Mouse (Mus musculus) forebrain, embryonic 13.5 days (tissue): ENCODE data around the gene Prss42. TPM values are rescaled to one million over a fixed set of nuclear protein-coding genes. Genes with fewer than 3 reads are reported as not detected.

Source experiments
- ATAC-seq: fragments of 200-750 bp; cut with Nextera tagmentation; 2 replicates; pipeline ENCODE4 v1.8.0; 2017
- H3K27ac ChIP-seq: fragments of 300-500 bp; sonication (generic); 2 replicates; pipeline ENCODE4 v1.5.1; 2015; ENCODE audit warnings: inconsistent platforms, mild to moderate bottlenecking, moderate library complexity
- H3K27me3 ChIP-seq: fragments of 300-500 bp; sonication (generic); 2 replicates; pipeline ENCODE4 v1.6.1; 2015; ENCODE audit warnings: mild to moderate bottlenecking, inconsistent platforms
- H3K36me3 ChIP-seq: fragments of 300-500 bp; sonication (generic); 2 replicates; pipeline ENCODE4 v1.6.1; 2015; ENCODE audit warnings: mild to moderate bottlenecking, inconsistent platforms; ENCODE audit not compliant: poor library complexity, severe bottlenecking
- H3K4me1 ChIP-seq: fragments of 300-500 bp; sonication (generic); 2 replicates; pipeline ENCODE4 v1.6.1; 2015; ENCODE audit warnings: inconsistent platforms
- H3K4me2 ChIP-seq: fragments of 300-500 bp; sonication (generic); 2 replicates; pipeline ENCODE4 v1.6.1; 2015; ENCODE audit warnings: inconsistent platforms, mild to moderate bottlenecking, moderate library complexity
- H3K4me3 ChIP-seq: fragments of 300-500 bp; sonication (generic); 2 replicates; pipeline ENCODE4 v1.5.1; 2015; ENCODE audit warnings: mild to moderate bottlenecking, inconsistent platforms
- H3K9ac ChIP-seq: fragments of 300-500 bp; sonication (generic); 2 replicates; pipeline ENCODE4 v1.6.1; 2015; ENCODE audit warnings: mild to moderate bottlenecking, inconsistent platforms
- H3K9me3 ChIP-seq: fragments of 300-500 bp; sonication (generic); replicated peaks from 2 replicates; pipeline ENCODE4 v1.6.1; 2016; ENCODE audit warnings: inconsistent platforms
- WGBS: fragments of 180-500 bp; shearing (Covaris S2); methylation state at CpG from one replicate; pipeline ENCODE4 v1.1.7; 2015; 5-methylcytosine and 5-hydroxymethylcytosine counted together
- polyA plus RNA-seq: library from polyadenylated mRNA; unstranded; fragments of >200 nt; fragmentation: Nextera tagmentation; extraction: Ambion mirVana; gene quantifications from 2 replicates; pipeline ENCODE4 v1.2.1, GENCODE M21; 2015

The Prss42 gene
- polyA plus RNA-seq = not detected in 2 replicates

DNA sequence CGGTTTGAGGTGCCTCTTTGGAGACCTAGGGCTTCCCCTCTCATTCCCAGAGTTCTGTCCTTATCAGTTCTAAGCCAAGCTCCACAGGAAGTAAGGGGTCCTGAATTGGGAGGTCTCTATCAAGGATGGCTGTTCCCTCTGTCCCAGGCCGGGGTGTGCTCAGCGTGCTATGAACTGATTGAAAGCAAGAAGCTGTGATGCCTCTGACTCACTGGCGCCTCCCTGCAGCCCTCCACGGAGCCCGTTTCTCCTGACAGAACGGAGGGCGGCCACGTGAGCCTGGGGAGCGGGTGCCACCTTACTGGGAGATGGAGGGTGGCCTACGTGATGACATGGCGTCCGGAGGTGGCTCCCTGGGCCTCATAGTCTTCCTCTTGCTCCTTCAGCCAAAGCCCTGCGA, at the start of gene Prss42:
TSS of gene Prss42 (plus strand) at position 301 of the 400 bp plus-strand sequence.
- Histone ChIP-seq H3K4me1 (no peaks in the 10 kb centered on the region), H3K9ac (no peak within 1 kb of the TSS), H3K4me2 (no peak within 1 kb of the TSS), H3K36me3 (no peaks in the 10 kb centered on the region), H3K27ac (no peak within 1 kb of the TSS), H3K27me3 (no peaks in the 10 kb centered on the region), H3K4me3 (no peak within 1 kb of the TSS), H3K9me3 (no peaks in the 10 kb centered on the region)
- WGBS = 91% methylated on average over 14 of the region's 14 CpGs
- ATAC-seq = no peak

DNA sequence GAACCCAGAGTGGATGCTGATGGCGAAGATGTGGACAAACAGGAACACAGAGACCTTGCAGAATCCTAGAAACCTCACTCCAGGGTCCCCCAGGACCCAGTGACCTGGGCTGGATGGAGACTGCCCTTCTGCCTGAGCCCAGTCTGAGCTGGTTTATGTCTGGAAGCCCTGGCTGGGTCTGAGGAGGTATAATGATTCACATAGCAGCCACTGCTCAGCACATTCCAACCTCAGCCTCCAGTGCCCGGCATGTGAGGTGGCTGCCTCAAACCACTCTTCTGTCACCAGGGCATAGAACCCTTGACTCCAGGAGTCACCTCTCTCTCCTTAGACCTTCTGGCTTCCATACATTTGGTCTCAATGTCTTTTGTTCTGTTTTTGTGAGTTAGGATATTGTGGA, 49.5 kb upstream of the Prss42 start:
- 79% methylated on average over 2 of the region's 2 CpGs for WGBS
- no peak overlapping the region for H3K4me2 ChIP-seq
- H3K9ac ChIP-seq = no peak overlapping the region
- H3K4me1 ChIP-seq = 0 out of 2 replicates have a peak, but pooled peaks cover 5% of the 10 kb centered on the region
- ATAC-seq = no peak
- H3K4me3 ChIP-seq = no peak overlapping the region
- peaks cover 36% of the 10 kb centered on the region for H3K27me3 ChIP-seq
- no peaks in the 10 kb centered on the region for H3K36me3 ChIP-seq
- no peak overlapping the region for H3K27ac ChIP-seq
- H3K9me3 ChIP-seq = no peaks in the 10 kb centered on the region

DNA sequence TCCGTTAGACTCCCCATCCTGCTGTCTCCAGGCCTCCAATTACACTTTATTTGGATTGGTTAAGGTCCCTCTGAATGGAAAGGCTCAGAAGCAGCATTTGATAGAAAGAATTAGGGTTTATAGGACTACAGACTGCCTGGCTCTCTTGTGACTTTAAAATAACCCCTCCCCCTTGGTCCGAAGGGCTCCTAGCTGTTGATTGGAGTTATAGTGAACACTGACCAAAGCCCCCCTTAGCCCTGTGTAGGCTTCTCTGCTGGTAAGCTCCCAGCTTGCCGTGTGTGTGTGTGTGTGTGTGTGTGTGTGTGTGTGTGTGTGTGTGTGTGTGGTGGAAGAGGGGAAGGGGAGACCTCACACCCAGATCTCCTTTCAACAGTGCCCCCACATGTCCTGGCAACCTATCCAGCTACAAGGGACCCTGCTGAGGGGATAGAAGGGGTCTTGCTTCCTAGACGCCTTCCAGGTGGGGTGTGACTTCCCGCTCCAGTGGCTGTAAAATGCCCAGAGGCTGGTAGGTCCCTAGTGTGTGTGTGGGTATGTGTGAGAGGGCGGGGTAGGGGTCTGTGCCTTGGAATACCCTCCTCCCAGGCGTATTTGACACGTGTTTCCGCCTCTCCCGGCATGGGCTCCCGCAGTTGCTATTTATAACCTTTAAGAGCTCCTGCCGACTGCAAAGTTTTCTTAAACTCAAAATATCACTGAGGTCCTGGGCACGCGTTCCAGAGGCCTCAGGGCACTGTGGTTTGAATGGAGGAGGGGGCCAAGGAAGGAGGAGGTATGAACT, 47.4 kb upstream of the Prss42 start:
- 60% methylated on average over 13 of the region's 14 CpGs for WGBS
- H3K27ac ChIP-seq = no peak overlapping the region
- H3K4me3 ChIP-seq = no peak overlapping the region
- no peaks in the 10 kb centered on the region for H3K9me3 ChIP-seq
- no peak overlapping the region for H3K4me2 ChIP-seq
- H3K27me3 ChIP-seq = peaks cover 15% of the 10 kb centered on the region
- H3K4me1 ChIP-seq = no peaks in the 10 kb centered on the region
- H3K9ac ChIP-seq = no peak overlapping the region
- no peaks in the 10 kb centered on the region for H3K36me3 ChIP-seq
- ATAC-seq = no peak

DNA sequence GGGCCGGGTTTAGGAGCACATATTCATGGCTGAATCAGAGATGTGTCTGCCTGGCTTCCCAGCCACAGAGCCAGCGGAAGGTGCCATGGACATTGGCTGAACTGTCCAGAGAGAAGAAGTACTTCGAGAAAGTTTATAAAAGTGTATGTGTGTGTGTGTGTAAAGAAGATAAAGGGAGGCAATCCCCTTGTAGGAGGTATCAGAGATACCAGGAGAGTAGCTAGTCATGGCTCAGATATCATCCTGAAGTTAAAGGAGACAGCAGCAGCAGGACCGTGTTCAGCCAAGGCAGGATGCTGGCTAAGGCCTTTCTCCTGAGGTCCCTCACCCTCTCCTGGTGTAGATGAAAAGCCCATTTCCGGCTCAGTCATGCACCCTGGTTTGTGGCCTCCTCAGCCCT, 46.6 kb upstream of the Prss42 start:
- Histone ChIP-seq H3K4me1 (no peaks in the 10 kb centered on the region), H3K9me3 (no peaks in the 10 kb centered on the region), H3K4me2 (no peak overlapping the region), H3K9ac (no peak overlapping the region), H3K36me3 (no peaks in the 10 kb centered on the region), H3K27ac (no peak overlapping the region), H3K4me3 (no peak overlapping the region), H3K27me3 (peaks cover 7% of the 10 kb centered on the region)
- ATAC-seq = no peak
- WGBS = 83% methylated on average over 5 of the region's 5 CpGs

DNA sequence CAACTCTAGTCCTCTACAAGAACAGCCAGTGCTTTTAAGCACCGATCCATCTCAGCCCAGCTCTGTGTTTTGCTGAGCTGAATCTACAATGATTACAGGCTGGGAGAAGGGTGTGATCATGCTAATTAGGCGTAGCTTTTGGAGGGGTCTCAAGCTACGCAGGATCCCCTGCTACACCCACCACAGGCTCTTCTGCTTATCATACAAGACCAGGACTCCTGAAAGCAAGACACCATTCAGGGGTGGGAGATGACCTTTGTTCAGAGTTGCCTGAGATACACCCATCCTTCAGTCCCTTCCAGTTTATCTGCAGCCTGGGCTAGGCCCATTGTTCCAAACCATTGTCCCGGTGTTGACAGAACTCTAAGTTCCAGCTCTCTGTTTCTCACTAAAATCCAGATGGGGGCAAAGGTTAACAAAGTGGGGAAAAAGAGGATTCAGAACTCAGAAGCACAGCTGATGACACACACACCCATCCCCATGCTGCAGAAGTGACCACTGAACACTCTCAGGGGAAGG, 45.0 kb upstream of the Prss42 start:
- Histone ChIP-seq H3K4me3 (no peak overlapping the region), H3K27ac (no peak overlapping the region), H3K9me3 (no peaks in the 10 kb centered on the region), H3K4me2 (no peak overlapping the region), H3K9ac (no peak overlapping the region), H3K36me3 (no peaks in the 10 kb centered on the region), H3K4me1 (no peaks in the 10 kb centered on the region), H3K27me3 (peaks cover 4% of the 10 kb centered on the region; the same call in 1 of the 2 replicates)
- no peak for ATAC-seq
- 74% methylated on average over 4 of the region's 4 CpGs for WGBS

DNA sequence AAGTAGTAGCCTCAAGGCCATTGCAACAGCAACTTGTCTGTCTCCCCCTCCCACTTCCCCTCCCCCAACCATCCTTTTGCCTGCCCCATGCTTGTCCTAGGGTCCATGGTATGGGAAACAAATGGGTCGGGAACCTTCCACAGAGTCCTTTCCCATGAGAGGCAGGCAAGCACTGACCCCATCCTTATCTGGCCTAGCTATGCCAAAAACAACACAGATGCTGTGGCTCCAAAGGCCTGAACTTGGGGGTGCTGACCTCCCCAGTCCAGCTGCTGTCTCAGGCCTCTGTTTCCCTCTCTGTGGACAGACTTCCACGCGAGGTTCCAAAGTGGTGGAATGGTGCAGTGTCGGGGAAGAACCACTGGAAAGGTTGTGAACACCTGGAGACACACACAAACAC, 44.2 kb upstream of the Prss42 start:
- ATAC-seq = no peak
- no peaks in the 10 kb centered on the region for H3K4me1 ChIP-seq
- no peak overlapping the region for H3K4me2 ChIP-seq
- WGBS = 85% methylated on average over 4 of the region's 4 CpGs
- H3K4me3 ChIP-seq = no peak overlapping the region
- H3K27ac ChIP-seq = no peak overlapping the region
- no peaks in the 10 kb centered on the region for H3K9me3 ChIP-seq
- no peak overlapping the region for H3K9ac ChIP-seq
- H3K36me3 ChIP-seq = no peaks in the 10 kb centered on the region
- peaks cover under 1% of the 10 kb centered on the region; the same call in 1 of the 2 replicates for H3K27me3 ChIP-seq

DNA sequence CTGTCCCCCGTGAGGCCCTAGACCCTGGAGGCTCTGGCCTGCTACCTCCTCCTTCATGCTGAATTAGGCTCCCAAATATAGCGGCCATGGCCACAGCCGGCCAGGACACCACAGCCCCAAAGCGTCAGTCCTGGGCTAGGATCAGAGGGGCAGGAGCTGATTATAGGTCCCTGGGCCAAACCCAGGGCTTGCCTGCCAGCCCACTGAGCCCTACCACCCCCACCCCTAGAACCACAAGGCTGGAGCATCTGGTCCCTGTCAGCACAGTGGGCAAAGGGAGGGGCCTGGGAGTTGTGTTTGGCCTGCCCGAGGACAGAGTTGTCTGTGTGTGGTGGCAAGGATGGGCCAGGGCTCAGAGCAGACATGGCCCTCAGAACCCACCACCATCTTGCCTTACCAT, 40.1 kb upstream of the Prss42 start:
- no peak overlapping the region for H3K4me3 ChIP-seq
- 88% methylated on average over 5 of the region's 5 CpGs for WGBS
- H3K9ac ChIP-seq = no peak overlapping the region
- H3K27me3 ChIP-seq = no peaks in the 10 kb centered on the region
- H3K36me3 ChIP-seq = no peaks in the 10 kb centered on the region
- no peaks in the 10 kb centered on the region for H3K9me3 ChIP-seq
- no peak for ATAC-seq
- H3K4me1 ChIP-seq = no peaks in the 10 kb centered on the region
- no peak overlapping the region for H3K4me2 ChIP-seq
- H3K27ac ChIP-seq = no peak overlapping the region

DNA sequence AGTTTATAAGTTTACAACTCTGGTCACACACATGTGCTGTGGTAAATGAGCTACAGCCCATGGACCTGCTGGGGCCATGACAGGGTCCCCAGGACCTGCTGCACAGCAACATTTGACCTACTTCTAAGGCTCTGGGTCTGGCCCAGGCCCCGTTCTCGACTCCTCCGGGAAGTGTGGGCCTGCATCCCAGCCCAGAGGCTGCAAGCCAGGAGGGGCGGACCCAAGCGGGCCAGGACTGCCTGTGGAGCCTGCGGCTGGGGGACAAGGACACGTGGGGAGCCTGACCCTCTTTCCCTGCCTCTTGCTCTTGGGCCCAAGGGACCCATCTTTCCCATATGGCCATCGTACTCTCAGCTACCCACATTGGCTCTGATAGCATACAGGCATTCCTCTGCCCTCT, 39.4 kb upstream of the Prss42 start:
- 75% methylated on average over 8 of the region's 8 CpGs for whole genome bisulfite sequencing
- no peak overlapping the region for H3K4me2 ChIP-seq
- no peaks in the 10 kb centered on the region for H3K27me3 ChIP-seq
- H3K4me1 ChIP-seq = no peaks in the 10 kb centered on the region
- no peak overlapping the region for H3K4me3 ChIP-seq
- H3K9ac ChIP-seq = no peak overlapping the region
- no peaks in the 10 kb centered on the region for H3K36me3 ChIP-seq
- no peak for ATAC-seq
- H3K9me3 ChIP-seq = no peaks in the 10 kb centered on the region
- H3K27ac ChIP-seq = no peak overlapping the region

DNA sequence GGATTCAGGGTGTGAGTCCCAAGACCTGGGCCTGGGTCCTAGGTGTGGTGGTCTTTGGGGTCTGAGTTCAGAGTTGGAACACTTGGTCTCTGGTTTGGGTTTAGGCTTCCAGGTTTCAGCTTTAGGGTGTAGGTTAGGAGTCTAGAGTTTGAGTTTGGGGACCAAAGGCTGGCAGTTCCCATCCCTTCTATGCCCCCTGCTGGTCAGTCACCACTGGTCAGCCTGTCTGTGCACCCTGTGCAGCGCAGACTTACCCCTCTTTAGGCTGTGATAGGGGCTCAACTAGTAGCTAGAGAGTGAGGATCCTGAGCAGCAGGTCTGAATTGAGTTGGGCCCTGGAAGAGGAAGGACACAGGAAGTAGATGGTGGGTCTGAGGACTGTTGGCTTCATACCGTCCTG, 38.7 kb upstream of the Prss42 start:
- no peak for ATAC-seq
- Histone ChIP-seq H3K4me2 (no peak overlapping the region), H3K27me3 (no peaks in the 10 kb centered on the region), H3K4me3 (no peak overlapping the region), H3K27ac (no peak overlapping the region), H3K9ac (no peak overlapping the region), H3K36me3 (no peaks in the 10 kb centered on the region), H3K9me3 (no peaks in the 10 kb centered on the region), H3K4me1 (no peaks in the 10 kb centered on the region)
- WGBS = 66% methylated on average over 2 of the region's 2 CpGs

DNA sequence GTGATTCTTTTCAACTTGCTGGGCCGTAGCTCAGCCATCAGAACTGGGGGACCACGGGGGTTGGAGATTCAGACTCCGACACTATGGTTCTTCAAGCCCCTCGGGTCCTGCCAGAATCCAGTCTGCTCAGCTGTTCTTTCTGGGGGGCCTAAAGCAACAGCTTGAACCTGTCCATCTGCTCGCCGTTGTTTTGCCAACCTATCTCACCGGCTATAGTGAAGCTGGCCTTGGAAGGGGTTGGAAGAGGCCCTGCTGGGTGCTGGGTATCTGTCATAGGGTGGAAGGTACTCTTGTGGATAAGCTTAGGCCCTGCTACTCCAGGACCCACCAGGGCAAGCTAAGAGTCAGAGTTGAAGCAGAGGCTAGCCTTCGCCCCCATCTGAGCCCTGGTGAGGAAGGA, 37.1 kb upstream of the Prss42 start:
- H3K36me3 ChIP-seq = no peaks in the 10 kb centered on the region
- WGBS = 83% methylated on average over 8 of the region's 8 CpGs
- ATAC-seq = no peak
- H3K9ac ChIP-seq = no peak overlapping the region
- no peak overlapping the region for H3K4me2 ChIP-seq
- H3K27ac ChIP-seq = no peak overlapping the region
- H3K4me3 ChIP-seq = no peak overlapping the region
- no peaks in the 10 kb centered on the region for H3K4me1 ChIP-seq
- H3K27me3 ChIP-seq = no peaks in the 10 kb centered on the region
- no peaks in the 10 kb centered on the region for H3K9me3 ChIP-seq

DNA sequence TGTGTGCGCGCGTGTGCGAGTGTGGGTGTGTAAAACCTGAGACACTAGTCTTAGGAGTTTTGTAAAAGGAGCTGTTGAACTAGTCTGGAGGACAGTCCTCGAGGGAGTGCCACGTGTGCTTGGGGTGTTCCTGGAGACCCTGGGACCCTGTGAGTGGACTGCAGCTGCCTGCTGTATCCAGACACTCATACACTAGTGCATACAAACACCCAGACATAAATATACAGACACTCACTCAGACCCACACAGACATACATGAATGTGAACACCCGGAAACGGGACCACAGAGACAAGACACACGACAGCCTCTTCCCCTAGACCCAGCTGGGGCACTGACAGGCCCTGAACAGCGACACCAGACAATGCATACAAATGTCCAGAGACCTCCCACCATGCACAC, 35.2 kb upstream of the Prss42 start:
- Histone ChIP-seq H3K4me3 (no peak overlapping the region), H3K27ac (no peak overlapping the region), H3K4me1 (no peaks in the 10 kb centered on the region), H3K36me3 (no peaks in the 10 kb centered on the region), H3K4me2 (no peak overlapping the region), H3K27me3 (no peaks in the 10 kb centered on the region), H3K9ac (no peak overlapping the region), H3K9me3 (no peaks in the 10 kb centered on the region)
- 73% methylated on average over 10 of the region's 10 CpGs for WGBS
- no peak for ATAC-seq

DNA sequence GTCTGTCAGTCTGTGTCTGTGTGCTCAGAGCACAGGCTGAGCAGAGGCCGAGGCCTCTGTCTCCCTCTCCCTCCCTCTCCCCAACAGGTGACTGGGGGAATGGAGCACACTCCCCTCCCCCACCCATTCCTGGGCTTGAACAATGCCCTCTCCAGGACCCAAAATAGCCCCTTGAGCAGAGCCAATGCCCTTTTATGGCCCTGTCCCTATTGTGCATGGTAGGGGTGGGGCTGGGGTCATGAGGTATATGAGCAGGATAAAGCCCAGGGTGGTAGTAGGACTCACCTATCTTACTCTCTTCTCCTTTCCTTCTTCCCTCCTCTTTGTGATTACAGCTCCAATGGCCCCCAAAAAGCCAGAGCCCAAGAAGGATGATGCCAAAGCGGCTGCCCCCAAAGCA, 34.6 kb upstream of the Prss42 start:
- no peak for ATAC-seq
- H3K4me3 ChIP-seq = no peak overlapping the region

DNA sequence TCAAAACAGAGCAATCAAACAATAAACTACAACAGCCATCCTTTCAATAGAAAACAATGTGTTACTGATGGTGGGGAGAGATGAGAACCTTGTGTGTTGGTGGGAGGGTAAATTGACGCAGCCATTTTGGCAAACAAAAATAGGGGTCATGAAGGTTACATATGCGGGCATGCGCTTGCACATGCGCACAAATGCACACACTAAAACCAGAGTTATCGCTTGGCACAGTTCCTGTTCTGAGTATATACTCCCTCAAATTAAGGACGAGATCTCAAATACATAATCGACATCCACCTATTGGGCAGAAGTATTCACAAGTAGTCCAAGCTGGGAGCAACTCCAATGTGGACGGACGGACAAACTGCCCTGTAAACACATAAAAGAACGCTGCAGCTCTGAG, 25.6 kb upstream of the Prss42 start:
- no peaks in the 10 kb centered on the region for H3K9me3 ChIP-seq
- H3K4me2 ChIP-seq = no peak overlapping the region
- no peak overlapping the region for H3K4me3 ChIP-seq
- H3K4me1 ChIP-seq = no peaks in the 10 kb centered on the region
- H3K27ac ChIP-seq = no peak overlapping the region
- H3K27me3 ChIP-seq = no peaks in the 10 kb centered on the region
- no peaks in the 10 kb centered on the region for H3K36me3 ChIP-seq
- no peak overlapping the region for H3K9ac ChIP-seq
- WGBS = 93% methylated on average over 10 of the region's 10 CpGs
- ATAC-seq = no peak

More for the DNA sequence above, 34.6 kb upstream of the Prss42 start:
- Histone ChIP-seq H3K9ac (no peak overlapping the region), H3K4me1 (no peaks in the 10 kb centered on the region), H3K4me2 (no peak overlapping the region), H3K9me3 (no peaks in the 10 kb centered on the region), H3K36me3 (no peaks in the 10 kb centered on the region), H3K27me3 (no peaks in the 10 kb centered on the region), H3K27ac (no peak overlapping the region)
- 53% methylated on average over 2 of the region's 2 CpGs for WGBS
